17 mouse cellular contexts compared by ENCODE assay signal in the genomic region with DNA sequence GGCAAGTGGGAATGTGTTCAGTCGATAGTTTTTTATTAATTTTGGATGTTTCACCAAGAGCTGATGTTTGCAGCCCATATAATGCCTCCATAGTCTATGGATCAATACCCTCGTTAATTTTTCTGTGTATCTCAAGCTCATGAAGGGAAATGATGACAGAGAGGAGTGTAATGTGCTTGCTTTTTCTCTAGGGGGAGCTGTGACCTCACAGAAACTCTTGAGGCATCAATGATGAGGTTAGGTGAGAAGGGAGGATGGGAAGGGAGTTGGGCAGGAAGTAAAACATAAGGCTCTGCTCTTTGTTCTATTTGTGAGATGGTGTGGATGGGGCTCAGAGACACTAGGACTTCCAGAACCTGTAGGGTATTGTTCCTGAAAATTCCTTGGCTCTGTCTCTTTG. TPM values are rescaled to one million over a fixed set of nuclear protein-coding genes. Genes with fewer than 3 reads are reported as not detected.
DNase-seq lines count a peak whose midpoint lies in the region; ATAC-seq and TF ChIP-seq lines count a peak whose summit lies in the region.
"Had no signal": no experiment of that assay in that cellular context is flagged by ENCODE, and none has a peak within 500 bp of the region (broad histone marks: within the 10 kb centered on the region; RNA-seq: fewer than 3 reads in every experiment).

No protein-coding gene starts in this region.

- WGBS in liver, embryonic 14.5 days (ENCODE audit: insufficient replicate concordance): 22% methylated on average over 2 of the region's 2 CpGs
- WGBS in liver, embryonic 11.5 days: 52% methylated on average over 2 of the region's 2 CpGs
- 52% methylated on average over 2 of the region's 2 CpGs for WGBS in bone marrow, adult 2 months

- H3K9me3 ChIP-seq in liver, embryonic 14.5 days (ENCODE audit: control insufficient read depth, low read length): no peaks in the 10 kb centered on the region
- H3K9me3 ChIP-seq in liver, embryonic 11.5 days (ENCODE audit: control insufficient read depth, low read length): no peaks in the 10 kb centered on the region
- no peaks in the 10 kb centered on the region for H3K9me3 ChIP-seq in E14TG2a.4 (ENCODE audit: low read length)
- H3K9me3 ChIP-seq: heart, embryonic 10.5 days; hindbrain, embryonic 13.5 days; midbrain, embryonic 13.5 days had no signal

- H3K4me1 ChIP-seq in liver, embryonic 14.5 days (replicated peaks; ENCODE audit: control insufficient read depth in 2 of 2, insufficient read depth in 2 of 2, low read length in 1 of 2): peaks cover 0 to 2% of the 10 kb centered on the region in 2 experiments; a peak in 1 of 4 replicates
- no peaks in the 10 kb centered on the region for H3K4me1 ChIP-seq in liver, embryonic 11.5 days (replicated peaks; ENCODE audit: control insufficient read depth, insufficient read depth, low read length)
- H3K4me1 ChIP-seq in E14TG2a.4 (replicated peaks; ENCODE audit: low read depth, low read length): no peaks in the 10 kb centered on the region
- no peaks in the 10 kb centered on the region; the same call in 1 of the 2 replicates for H3K4me1 ChIP-seq in bone marrow, adult 2 months (ENCODE audit: control insufficient read depth, insufficient read depth, low read length)
- H3K4me1 ChIP-seq: heart, embryonic 10.5 days; hindbrain, embryonic 13.5 days; midbrain, embryonic 13.5 days had no signal

- H3K27ac ChIP-seq in liver, embryonic 14.5 days: no peak overlapping the region
- no peak overlapping the region for H3K27ac ChIP-seq in liver, embryonic 11.5 days (ENCODE audit: low read depth, low read length)
- H3K27ac ChIP-seq in bone marrow, adult 2 months (ENCODE audit: control insufficient read depth, insufficient read depth, low read depth, low read length, poor library complexity): no peak overlapping the region
- H3K27ac ChIP-seq: heart, embryonic 10.5 days; hindbrain, embryonic 13.5 days; midbrain, embryonic 13.5 days had no signal

- H3K9ac ChIP-seq in liver, embryonic 14.5 days (replicated peaks): no peak overlapping the region
- no peak overlapping the region for H3K9ac ChIP-seq in liver, embryonic 11.5 days (ENCODE audit: low read depth, low read length)
- H3K9ac ChIP-seq: hindbrain, embryonic 13.5 days; midbrain, embryonic 13.5 days had no signal

- TF ChIP-seq POLR2A in bone marrow, adult 2 months (IDR thresholded peaks at IDR 0.05; ENCODE audit: borderline replicate concordance, control insufficient read depth, low read depth, low read length): no peak

- no peak overlapping the region for H3K4me3 ChIP-seq in liver, embryonic 14.5 days (ENCODE audit: insufficient read depth in 1 of 2, low read depth in 2 of 2, low read length in 2 of 2)
- H3K4me3 ChIP-seq in liver, embryonic 11.5 days (ENCODE audit: low read depth, low read length): no peak overlapping the region
- H3K4me3 ChIP-seq in E14TG2a.4 (replicated peaks; ENCODE audit: low read length): no peak overlapping the region
- no peak overlapping the region for H3K4me3 ChIP-seq in bone marrow, adult 2 months (replicated peaks; ENCODE audit: control insufficient read depth, low read depth, low read length)
- H3K4me3 ChIP-seq: heart, embryonic 10.5 days; hindbrain, embryonic 13.5 days; midbrain, embryonic 13.5 days had no signal

- H3K27me3 ChIP-seq in liver, embryonic 14.5 days (ENCODE audit: control insufficient read depth, insufficient read depth, low read length): no peaks in the 10 kb centered on the region
- H3K27me3 ChIP-seq in liver, embryonic 11.5 days (replicated peaks; ENCODE audit: control insufficient read depth, insufficient read depth, low read length): no peaks in the 10 kb centered on the region
- no peaks in the 10 kb centered on the region for H3K27me3 ChIP-seq in E14TG2a.4 (ENCODE audit: insufficient read depth, low read length)
- H3K27me3 ChIP-seq: hindbrain, embryonic 13.5 days; midbrain, embryonic 13.5 days had no signal

- H3K36me3 ChIP-seq in liver, embryonic 14.5 days (replicated peaks; ENCODE audit: control insufficient read depth, insufficient read depth, low read depth): no peaks in the 10 kb centered on the region
- H3K36me3 ChIP-seq in liver, embryonic 11.5 days (ENCODE audit: control insufficient read depth, insufficient read depth, low read length): no peaks in the 10 kb centered on the region
- H3K36me3 ChIP-seq in E14TG2a.4 (ENCODE audit: insufficient read depth, low read length): no peaks in the 10 kb centered on the region
- H3K36me3 ChIP-seq: heart, embryonic 10.5 days; hindbrain, embryonic 13.5 days; midbrain, embryonic 13.5 days had no signal

- TF ChIP-seq CTCF in liver, embryonic 14.5 days (IDR thresholded peaks at IDR 0.05; ENCODE audit: low read depth): peak; percentile 46
- TF ChIP-seq CTCF in E14TG2a.4 (conservative IDR thresholded peaks at IDR 0.05; ENCODE audit: low read length): peak; percentile 82
- 0 out of 2 replicates have a peak, but pooled peaks have one; percentile 7 for TF ChIP-seq CTCF in bone marrow, adult 2 months (IDR thresholded peaks at IDR 0.05; ENCODE audit: control insufficient read depth, insufficient read depth, low read length)

- TF ChIP-seq EP300 in liver, embryonic 14.5 days (IDR thresholded peaks at IDR 0.05; ENCODE audit: low read depth): no peak

- no peak for ATAC-seq in liver, embryonic 14.5 days (ENCODE audit: insufficient read depth)
- ATAC-seq in liver, embryonic 11.5 days (replicated peaks; ENCODE audit: low FRiP score): no peak
- peak; percentile 94 for ATAC-seq in neutrophil, adult 5-6 weeks (ENCODE audit: extremely low read depth, insufficient number of reproducible peaks, low FRiP score, poor library complexity, severe bottlenecking)
- ATAC-seq: midbrain, embryonic 13.5 days had no signal

- no peak overlapping the region for H3K4me2 ChIP-seq in liver, embryonic 14.5 days (ENCODE audit: low read depth)
- no peak overlapping the region for H3K4me2 ChIP-seq in liver, embryonic 11.5 days
- H3K4me2 ChIP-seq: hindbrain, embryonic 13.5 days; midbrain, embryonic 13.5 days had no signal

- DNase-seq in liver, embryonic 14.5 days (ENCODE audit: low read depth in 3 of 3, low spot score in 3 of 3): no peak
- DNase-seq in liver, embryonic 11.5 days (ENCODE audit: low spot score): no peak
- DNase-seq in urinary bladder, postnatal 10 days (ENCODE audit: low spot score): no peak
- DNase-seq in frontal cortex, postnatal 14 days (ENCODE audit: low spot score in 2 of 2): no peak
- no peak for DNase-seq in kidney, postnatal 10 days
- DNase-seq: adrenal gland, postnatal 36 days; cerebellum, adult 8-10 months; kidney, postnatal 14 days had no signal

RNA-seq across cellular contexts. Expression of a gene that starts 11.2 kb away (rescaled TPM):
- polyA plus RNA-seq in liver, embryonic 14.5 days (2012; rRNA removed): not detected in 2 replicates
- not detected in 2 replicates for polyA plus RNA-seq in liver, embryonic 14.5 days (2014; fragmentation: Nextera tagmentation; extraction: Ambion mirVana)
- polyA plus RNA-seq in liver, embryonic 11.5 days (2014; fragmentation: Nextera tagmentation; extraction: Ambion mirVana): not detected in 2 replicates
- not detected in 2 replicates for polyA plus RNA-seq in bone marrow, adult 2 months (2011; ENCODE audit: insufficient read depth, insufficient read length, low replicate concordance, missing spikeins)
- not detected in 2 replicates for total RNA-seq in neutrophil, adult 5-6 weeks (2017)
- total RNA-seq: adrenal gland, postnatal 36 days had no signal
- polyA plus RNA-seq: heart, embryonic 10.5 days; hindbrain, embryonic 13.5 days; midbrain, embryonic 13.5 days; neural tube, embryonic 14.5 days had no signal

RNA-seq across cellular contexts. Expression of a gene that starts 47.3 kb away (rescaled TPM):
- polyA plus RNA-seq in liver, embryonic 14.5 days (2012; rRNA removed): not detected in 2 replicates
- not detected in 2 replicates for polyA plus RNA-seq in liver, embryonic 14.5 days (2014; fragmentation: Nextera tagmentation; extraction: Ambion mirVana)
- polyA plus RNA-seq in liver, embryonic 11.5 days (2014; fragmentation: Nextera tagmentation; extraction: Ambion mirVana): not detected in 2 replicates
- not detected in 2 replicates for polyA plus RNA-seq in bone marrow, adult 2 months (2011; ENCODE audit: insufficient read depth, insufficient read length, low replicate concordance, missing spikeins)
- total RNA-seq in neutrophil, adult 5-6 weeks (2017): not detected in 2 replicates
- total RNA-seq: adrenal gland, postnatal 36 days had no signal
- polyA plus RNA-seq: heart, embryonic 10.5 days; hindbrain, embryonic 13.5 days; liver, embryonic 16.5 days; midbrain, embryonic 13.5 days; neural tube, embryonic 14.5 days; urinary bladder, adult 2 months had no signal

Comparison
In these comparisons a context has a peak if more than half of its experiments do, and no peak if none do; other contexts are left out.
1. CTCF ChIP-seq: peak in every context shown above with its lines; median percentile 82 in E14TG2a.4; 46 in liver, embryonic 14.5 days; 7 in bone marrow, adult 2 months.